Mouse (Mus musculus): Measurements from ENCODE around the gene Prr5.
"Not testable (repeated sequence)": the region's sequence is repeated elsewhere in the genome, so short reads cannot be mapped to it uniquely, and the experiment has no call there.

Gene Prr5

DNA sequence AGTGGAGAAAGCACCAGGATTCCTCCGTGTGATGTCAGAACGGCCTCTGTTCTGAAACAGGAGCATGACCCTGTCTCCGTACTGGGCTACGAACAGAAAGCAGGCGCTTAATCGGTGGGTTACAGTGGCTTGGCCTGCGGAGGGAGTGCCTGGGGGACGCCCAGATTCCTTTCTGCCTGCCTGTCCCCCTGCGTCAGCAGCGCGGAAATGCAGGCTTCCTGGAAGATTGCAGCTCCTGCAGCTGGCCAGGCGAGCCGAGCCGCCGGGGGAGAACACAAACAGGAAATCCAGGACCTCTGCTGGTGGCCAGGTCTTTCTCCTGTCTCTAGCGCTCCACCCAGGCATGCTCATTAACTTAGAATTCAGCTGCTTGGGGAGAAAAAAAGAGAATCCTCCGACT is 45.3 kb downstream of the Prr5 start:
- DNase-seq (ENCODE audit: low read depth) = no peak

DNA sequence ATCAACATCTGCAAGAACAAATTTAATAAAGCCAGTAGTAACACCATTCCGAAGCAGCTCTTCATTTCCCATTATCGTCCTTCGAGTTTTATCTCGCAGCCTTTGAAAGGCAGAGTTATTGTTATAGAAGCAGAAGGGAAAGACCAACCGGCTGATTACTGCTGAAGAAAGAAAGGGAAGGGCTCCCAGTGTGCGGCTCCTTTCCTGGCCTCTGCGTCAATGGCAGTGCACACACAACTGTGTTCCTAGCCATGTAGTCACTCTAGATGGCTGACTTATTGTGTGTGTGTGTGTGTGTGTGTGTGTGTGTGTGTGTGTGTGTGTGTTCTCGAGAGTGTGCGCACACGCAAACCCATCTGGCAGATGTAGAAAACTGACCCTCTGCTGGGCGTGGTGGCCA is 45.7 kb downstream of the Prr5 start:
- no peak for DNase-seq (ENCODE audit: low read depth)

DNA sequence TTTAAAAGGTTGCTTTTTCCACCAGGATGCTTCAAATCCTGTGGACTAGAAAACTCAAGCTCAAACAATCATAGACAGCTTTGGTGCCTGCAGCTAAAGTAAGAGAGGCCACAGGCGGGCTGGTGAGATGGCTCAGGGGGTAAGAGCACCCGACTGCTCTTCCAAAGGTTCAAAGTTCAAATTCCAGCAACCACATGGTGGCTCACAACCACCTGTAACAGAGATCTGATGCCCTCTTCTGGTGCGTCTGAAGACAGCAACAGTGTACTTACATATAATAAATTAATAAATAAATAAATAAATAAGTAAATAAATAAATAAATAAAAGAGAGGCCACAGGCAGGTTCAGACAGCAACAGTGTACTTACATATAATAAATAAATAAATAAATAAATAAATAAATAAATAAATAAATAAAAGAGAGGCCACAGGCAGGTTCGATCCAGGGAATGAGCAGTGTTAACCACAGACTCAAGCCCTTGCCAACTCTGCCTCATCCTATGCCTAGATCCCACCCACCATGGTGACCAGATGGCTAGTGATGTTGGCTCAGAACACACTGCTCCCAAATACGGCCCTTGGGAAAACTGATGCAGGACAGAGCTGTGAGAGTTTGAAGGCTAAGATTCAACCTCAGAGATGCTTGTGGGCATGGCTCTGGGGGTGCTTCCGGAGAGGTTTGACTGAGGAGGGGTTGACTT is 48.3 kb downstream of the Prr5 start:
- DNase-seq (ENCODE audit: low read depth) = not testable (repeated sequence)

DNA sequence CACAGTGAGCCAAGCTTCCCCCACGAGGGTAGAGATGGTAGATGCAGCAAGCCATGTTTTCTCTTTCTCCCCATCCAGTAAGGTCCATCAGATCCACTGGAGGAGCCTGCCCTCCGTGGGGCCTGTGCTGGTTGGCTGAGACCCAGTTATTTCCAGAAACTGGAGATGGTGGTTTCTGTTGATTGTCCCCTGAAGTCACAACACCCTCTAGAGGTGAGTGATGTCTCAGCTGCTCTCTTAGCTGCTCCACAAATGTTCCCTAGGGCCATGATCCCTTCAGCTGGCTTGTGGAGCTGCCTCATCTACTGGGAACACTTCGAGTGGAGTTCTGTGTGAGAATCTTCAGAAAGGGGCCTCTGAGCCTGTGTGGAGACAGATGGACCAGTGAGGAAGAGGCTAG is 49.4 kb downstream of the Prr5 start:
- DNase-seq (ENCODE audit: low read depth) = no peak

DNA sequence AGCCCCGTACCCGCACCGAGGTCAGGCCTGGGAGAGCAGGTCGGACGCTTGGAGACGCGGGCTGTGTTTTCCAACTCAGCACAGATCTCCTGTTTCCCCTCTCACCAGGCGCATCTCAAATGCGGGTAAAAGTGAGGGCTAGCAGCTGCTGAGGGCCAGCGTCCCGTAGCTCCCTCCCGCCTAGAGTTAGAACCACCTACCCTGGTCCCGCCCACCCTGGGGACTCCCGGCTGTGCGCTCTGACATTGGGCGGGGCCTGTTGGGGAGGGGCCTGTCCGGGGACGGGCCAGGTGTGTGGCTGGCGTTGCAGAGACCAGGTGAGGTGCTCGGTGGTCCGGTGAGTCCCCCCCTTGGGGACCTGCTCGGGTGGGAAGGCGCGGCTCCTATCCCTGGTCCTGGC is 50.4 kb downstream of the Prr5 start, which contains the start of gene Arhgap8:
Gene Arhgap8, plus strand, starts transcription at position 262 of the 400 bp plus-strand sequence.
- DNase-seq (ENCODE audit: low read depth) = no peak

DNA sequence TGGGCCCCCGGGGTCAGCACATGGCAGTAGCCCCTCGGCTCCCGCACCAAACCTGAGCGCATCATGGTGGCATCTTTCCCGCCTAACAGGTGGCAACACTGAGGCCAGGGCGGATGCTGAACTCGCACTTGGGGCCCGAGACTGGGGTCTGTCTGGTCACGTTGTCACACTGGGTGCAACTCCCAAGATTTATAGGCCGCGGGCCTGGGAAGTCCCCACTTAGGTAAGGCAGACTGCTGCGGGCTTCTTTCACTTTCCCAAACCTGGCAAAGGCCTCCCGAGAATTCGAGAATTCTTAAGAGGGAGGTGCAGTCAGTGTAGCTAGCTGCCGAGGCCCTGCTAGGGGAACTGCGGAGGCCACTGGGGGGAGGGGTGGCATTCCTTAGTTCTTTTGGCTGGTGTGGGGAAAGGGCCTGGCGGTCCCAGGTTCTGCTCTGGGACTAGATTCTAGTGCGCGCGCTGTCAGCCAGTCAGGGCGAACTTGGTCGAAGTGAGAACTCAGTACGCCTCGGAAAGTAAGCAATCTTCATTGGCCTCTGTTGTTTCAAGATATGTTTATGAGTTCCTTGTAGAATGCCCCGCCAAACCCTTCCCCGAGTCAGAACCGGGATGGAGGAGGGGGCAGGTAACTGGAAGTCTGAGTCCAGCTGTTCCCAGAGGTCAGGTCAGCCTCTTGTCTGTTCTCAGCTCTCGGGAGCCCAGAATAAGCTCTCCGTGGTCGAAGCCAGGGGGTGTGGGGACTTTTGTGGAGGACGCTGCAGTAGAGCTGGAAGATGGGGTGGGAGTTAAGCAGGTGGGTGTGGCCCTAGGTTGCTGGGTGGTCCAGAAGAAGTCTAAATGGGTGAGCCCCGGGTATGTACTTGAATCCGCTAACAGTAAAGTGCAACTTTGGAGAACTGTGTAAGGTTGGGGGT is 51.1 kb downstream of the Prr5 start:
- DNase-seq (ENCODE audit: low read depth) = no peak

DNA sequence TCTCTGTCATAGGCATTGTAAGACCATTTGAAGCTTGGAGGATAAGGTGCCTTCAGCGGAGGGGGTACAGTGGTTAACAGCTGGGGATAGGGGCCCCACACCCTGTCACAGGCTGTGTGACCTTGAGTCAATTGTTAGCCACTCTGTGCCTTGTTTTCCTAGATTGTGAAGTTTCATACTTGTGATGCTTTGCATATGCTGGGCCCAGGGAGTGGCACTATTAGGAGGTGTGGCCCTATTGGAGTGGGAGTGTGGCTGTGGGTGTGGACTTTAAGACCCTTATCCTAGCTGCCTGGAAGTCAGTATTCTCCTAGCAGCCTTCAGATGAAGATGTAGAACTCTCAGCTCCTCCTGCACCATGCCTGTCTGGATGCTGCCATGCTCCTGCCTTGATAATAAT is 54.2 kb downstream of the Prr5 start:
- not testable (repeated sequence) for DNase-seq (ENCODE audit: low read depth)

DNA sequence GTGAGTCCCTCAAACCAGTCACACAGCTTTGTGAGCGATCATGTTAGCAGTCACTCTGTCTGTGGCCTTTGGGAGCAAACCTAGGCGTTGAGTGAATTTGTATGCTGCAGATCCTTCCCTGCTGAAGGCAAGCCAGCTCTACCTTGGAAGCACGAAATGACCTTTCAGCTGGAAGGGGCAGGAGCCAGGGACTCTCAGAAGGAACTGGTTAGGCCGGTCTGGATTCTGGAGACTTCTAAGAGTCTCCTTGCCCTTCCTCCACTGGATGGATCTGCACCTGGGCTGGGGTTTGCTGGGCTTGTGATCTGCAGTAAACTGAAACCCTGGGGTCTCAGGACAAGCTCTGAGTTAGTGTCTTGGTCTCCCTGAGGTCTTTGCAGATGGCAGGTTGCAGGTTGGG is 54.8 kb downstream of the Prr5 start:
- DNase-seq (ENCODE audit: low read depth) = no peak

DNA sequence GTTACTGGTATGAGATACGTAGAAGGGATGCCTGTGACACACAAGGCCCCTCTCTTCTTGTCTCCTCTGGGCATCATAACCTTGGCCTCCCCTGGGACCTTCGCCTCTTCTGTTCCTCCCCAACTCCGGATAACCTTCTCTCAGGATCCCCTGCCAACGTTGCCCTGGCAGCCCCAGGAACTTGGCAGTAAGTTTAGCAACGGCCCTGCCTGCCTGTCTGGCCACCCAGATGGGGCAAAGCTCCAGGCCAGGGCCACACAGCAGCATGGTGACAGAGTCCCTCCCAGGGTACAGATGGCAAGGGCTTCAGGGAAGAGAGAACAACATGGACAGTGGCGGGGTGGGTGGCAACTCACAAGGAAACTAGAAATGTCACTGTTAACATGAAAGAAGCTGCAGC is 60.3 kb downstream of the Prr5 start:
- no peak for DNase-seq (ENCODE audit: low read depth)

DNA sequence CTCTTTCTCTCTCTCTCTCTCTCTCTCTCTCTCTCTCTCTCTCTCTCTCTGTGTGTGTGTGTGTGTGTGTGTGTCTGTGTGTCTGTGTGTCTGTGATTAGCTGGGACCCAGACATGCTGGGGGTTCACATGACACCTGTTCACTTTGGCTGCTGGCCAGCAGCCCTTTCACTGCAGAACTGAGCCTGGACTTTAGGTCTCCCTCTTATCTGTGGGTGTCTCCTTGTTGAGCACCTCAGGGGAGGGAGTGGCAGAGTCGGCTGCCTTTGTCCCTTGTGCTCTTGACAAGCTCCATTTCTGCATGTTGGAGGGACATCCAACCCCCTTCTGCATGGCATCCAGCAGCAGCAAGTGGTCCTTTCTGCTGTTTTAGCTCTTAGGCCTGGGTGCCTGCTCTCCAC is 61.5 kb downstream of the Prr5 start:
- no peak for DNase-seq (ENCODE audit: low read depth)

DNA sequence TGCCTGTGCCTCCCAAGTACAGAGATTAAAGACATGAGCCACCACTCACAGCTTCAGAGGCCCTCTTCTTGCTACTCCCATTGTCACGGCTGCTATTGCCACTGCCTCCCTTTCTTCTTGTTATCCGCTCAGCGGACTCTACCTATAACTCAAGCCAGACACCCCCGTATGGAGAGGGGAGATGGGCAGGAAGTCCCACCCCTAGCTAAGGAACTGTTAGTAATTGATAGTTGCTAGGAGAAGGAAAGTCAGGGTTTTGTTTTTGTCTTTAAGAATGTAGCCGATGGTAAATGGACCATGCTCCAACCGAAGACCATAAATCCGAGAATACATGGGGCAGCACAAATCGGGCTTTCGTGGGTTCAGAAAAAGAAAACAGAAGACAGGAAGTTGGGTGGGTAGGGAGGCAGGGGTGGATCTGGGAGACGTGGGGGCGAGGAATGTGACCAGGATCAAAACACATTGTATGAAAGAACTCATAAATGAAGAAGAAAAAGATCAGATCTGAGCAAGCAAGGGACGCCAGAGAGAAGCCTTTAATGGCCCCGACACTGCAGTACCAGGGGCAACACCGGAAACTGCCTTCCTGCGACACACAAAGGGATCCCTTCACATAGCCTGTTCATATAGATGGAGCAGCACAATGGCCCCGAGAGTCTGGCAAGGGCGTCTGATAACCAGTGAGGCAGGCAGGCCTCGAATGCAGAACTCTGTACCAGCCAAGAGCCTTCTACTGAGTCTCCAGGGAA is 62.4 kb downstream of the Prr5 start:
- no peak for DNase-seq (ENCODE audit: low read depth)

DNA sequence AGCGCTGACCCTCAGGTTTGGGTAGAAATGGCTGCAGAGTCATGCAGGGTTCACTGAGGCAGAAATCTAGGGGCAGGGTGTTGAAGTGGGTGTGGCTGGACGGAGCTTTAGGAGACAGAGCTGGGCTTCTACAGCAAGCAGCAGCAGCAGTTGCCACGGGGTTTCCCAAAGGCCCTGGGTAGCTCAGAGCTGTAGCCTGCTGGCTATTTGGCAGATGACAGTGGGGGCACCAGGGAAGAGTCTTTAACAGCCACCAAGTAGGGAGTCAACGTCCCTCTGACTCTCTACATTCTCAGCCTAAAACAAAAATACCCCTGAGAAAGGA is 63.0 kb downstream of the Prr5 start:
- DNase-seq (ENCODE audit: low read depth) = no peak

DNA sequence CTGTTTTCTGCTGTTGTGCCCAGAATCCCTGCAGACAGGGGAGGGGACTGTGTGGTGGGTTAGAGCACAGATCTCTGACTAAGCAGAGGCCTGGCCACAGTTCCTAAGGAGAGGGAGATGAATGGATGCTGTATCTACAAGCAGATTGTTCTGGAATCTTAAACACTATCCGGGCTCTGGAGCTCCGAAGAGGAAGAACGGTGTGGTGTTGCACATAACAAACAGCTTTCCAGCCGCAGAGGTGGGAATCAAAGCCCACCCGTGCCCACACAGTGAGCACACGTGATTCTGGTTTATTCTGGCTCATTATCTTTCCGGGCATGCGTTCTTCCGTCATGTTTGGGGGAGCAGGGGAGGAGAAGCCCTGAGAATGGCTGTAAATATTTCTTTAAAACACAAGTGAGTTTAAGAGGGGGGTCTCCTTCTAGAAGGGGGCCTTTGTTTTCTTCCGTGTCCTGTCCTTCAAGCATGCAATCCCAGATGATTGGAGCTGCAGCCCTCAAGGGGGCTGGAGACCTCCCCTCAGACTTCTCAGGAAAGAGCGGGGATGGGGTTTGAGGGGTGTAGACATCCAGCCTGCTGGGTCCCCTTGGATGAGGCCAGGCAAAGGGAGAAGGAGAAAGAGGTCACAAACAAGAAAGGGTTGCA is 67.0 kb downstream of the Prr5 start:
- no peak for DNase-seq (ENCODE audit: low read depth)

DNA sequence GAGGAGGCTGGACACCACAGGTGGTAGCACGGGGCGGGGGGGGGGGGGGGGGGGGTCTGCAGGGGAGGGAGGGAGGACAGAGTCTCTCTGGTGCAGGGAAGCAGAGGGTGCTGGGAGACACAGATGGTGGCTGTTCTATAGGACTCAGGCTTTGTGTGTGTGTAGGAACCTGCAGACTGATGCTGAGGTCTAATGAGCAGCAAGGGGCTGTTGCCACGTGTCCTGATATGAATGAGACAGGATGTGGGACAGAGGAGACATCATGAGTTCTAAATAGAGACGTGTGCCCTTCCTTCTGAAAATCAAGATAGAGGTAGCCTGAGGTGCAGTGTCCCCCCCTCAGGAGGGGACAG is 67.5 kb downstream of the Prr5 start:
- no peak for DNase-seq (ENCODE audit: low read depth)

DNA sequence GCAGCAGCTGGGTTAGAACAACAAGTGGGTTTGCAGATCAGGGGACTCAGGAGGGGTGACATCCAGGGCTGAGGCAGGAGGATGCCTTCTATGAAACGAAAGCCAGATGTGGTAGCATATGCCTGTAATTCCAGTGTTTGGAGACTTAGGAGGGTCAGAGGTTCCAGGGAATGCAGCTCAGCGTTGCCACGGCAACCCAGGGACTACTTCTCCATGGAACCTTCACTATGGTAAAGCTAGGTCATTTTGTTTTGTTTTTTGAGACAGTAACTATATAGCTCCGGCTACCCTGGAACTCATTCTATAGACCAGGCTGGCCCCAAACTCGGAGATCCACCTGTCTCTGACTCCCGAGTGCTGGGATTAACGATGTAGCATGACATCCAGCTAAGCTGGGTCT is 68.8 kb downstream of the Prr5 start:
- DNase-seq (ENCODE audit: low read depth) = no peak

DNA sequence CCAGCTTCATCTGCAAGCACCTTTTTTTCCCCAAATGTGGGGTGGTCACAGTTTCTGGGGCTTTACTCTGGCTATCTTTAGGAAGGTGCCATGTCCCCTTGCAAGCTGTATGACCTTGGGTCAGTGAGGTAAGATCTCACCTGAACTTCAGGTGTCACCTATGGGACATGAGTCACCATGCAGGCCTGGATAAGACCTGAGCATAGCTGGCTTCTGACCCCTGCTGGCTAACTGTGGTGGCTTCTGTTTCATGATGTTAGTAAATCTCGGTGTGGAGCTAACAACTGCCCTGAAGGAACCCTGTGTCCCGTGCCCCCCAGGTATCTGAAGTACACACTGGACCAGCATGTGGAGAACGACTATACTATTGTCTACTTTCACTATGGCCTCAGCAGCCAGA is 72.2 kb downstream of the Prr5 start:
- no peak for DNase-seq (ENCODE audit: low read depth)

DNA sequence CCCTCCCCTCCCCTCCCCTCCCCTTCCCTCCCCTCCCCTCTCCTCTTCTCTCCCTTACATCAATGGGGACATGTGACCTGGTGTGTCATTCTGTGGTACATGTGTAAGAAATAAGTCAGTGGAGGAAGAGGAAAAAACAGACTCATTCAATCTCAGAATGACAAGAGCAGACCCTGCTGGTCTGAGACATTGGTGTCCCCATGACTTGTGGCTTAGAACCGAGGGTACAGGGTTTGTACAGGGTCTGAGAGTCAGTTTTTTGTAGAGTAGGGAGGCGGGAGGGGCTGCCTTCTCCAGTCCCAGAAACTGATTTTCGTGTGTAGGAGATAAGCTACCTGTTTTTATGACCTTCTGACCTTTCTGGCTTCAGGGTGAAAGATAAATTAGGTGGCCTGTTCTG is 73.9 kb downstream of the Prr5 start:
- peak; percentile 47 for DNase-seq (ENCODE audit: low read depth)

DNA sequence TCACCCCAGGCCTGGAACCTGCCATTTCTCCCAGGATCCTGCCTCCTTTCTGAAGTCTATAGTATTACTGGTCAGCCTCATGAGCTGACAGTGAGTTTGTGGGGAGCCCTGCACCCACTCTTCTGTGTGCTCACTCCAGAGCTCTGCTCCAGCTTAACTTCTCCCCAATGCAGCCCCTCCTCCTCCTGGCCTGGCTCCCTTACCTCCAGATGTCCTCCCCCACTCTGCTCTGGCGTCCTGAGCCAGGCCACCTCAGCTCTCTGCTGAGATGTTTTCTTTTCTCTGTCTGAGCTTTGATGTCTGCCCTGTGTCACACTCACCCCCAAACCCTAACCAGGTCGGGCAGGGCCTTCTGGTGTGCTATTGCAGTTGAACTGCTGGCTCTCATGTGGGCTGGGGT is 74.9 kb downstream of the Prr5 start:
- DNase-seq (ENCODE audit: low read depth) = no peak

DNA sequence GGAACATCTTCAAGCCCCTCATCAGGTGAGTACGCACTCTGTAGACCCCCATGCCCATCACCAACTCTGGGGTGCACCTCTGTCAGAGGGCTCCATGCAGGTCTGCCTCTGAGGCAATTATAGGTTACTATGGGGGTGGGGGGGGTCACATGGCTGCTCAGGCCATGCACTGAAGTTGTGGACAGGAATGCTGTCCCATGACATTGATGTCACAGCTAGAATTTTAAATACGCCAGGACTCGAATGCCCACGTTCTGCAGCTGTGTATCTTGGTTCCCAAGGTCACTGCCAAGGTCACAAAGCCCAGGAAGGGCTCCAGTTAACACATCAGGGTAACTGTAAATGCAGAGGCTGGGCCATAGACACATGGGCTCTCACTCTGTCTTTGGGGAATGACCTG is 76.4 kb downstream of the Prr5 start:
- no peak for DNase-seq (ENCODE audit: low read depth)
